Mouse (Mus musculus) kidney, embryonic 16.5 days (tissue): Measurements from ENCODE around the gene Pbsn. TPM values are rescaled to one million over a fixed set of nuclear protein-coding genes. Genes with fewer than 3 reads are reported as not detected.
"Not testable (repeated sequence)": the region's sequence is repeated elsewhere in the genome, so short reads cannot be mapped to it uniquely, and the experiment has no call there.

ENCODE experiments used
- ATAC-seq: fragments of 200-750 bp; cut with Nextera tagmentation; 2 replicates; pipeline ENCODE4 v1.8.0; 2017; ENCODE audit warnings: moderate TSS enrichment; ENCODE audit not compliant: low FRiP score, low TSS enrichment
- H3K27ac ChIP-seq: fragments of 300-500 bp; sonication (generic); 2 replicates; pipeline ENCODE4 v1.5.1; 2014; ENCODE audit warnings: low read length
- H3K27me3 ChIP-seq: fragments of 300-500 bp; sonication (generic); 2 replicates; pipeline ENCODE4 v1.6.1; 2014; ENCODE audit warnings: low read length, control low read depth, mixed read lengths; ENCODE audit not compliant: insufficient read depth
- H3K36me3 ChIP-seq: fragments of 300-500 bp; sonication (generic); 2 replicates; pipeline ENCODE4 v1.6.1; 2014; ENCODE audit warnings: low read length, control low read depth, mixed read lengths; ENCODE audit not compliant: insufficient read depth
- H3K4me1 ChIP-seq: fragments of 300-500 bp; sonication (generic); 2 replicates; pipeline ENCODE4 v1.6.1; 2014; ENCODE audit warnings: low read length, control low read depth, mixed read lengths; ENCODE audit not compliant: insufficient read depth
- H3K4me2 ChIP-seq: fragments of 300-500 bp; sonication (generic); replicated peaks from 2 replicates; pipeline ENCODE4 v1.6.1; 2014; ENCODE audit warnings: low read depth, low read length
- H3K4me3 ChIP-seq: fragments of 300-500 bp; sonication (generic); 2 replicates; pipeline ENCODE4 v1.5.1; 2014; ENCODE audit warnings: mild to moderate bottlenecking, low read length
- H3K9ac ChIP-seq: fragments of 300-500 bp; sonication (generic); replicated peaks from 2 replicates; pipeline ENCODE4 v1.6.1; 2014; ENCODE audit warnings: low read length
- H3K9me3 ChIP-seq: fragments of 300-500 bp; sonication (generic); 2 replicates; pipeline ENCODE4 v1.6.1; 2016; ENCODE audit warnings: low read length, control low read depth
- WGBS: fragments of 180-500 bp; shearing (Covaris S2); extraction: QIAGEN DNeasy Blood & Tissue Kit; methylation state at CpG from one replicate; pipeline ENCODE4 v1.1.7; 2014; 5-methylcytosine and 5-hydroxymethylcytosine counted together
- polyA plus RNA-seq: library from polyadenylated mRNA; unstranded; fragments of >200 nt; fragmentation: Nextera tagmentation; extraction: Ambion mirVana; gene quantifications from 2 replicates; pipeline ENCODE4 v1.2.1, GENCODE M21; 2015

Gene Pbsn
- polyA plus RNA-seq: not detected in 2 replicates

- no peaks in the 10 kb centered on the region for H3K36me3 ChIP-seq
- no peaks in the 10 kb centered on the region for H3K27me3 ChIP-seq
- no peak for ATAC-seq
- H3K27ac ChIP-seq: no peak within 1 kb of the TSS
- no peak within 1 kb of the TSS for H3K4me2 ChIP-seq
- WGBS: 89% methylated on average over 1 of the region's 1 CpGs
- H3K4me3 ChIP-seq: no peak within 1 kb of the TSS
- no peak within 1 kb of the TSS for H3K9ac ChIP-seq
- H3K4me1 ChIP-seq: no peaks in the 10 kb centered on the region
- no peaks in the 10 kb centered on the region for H3K9me3 ChIP-seq
These were observed at the start of gene Pbsn for GRCm38 (mm10) chrX:77853523-77853922. Pbsn (minus strand) TSS chrX:77853623.

DNA sequence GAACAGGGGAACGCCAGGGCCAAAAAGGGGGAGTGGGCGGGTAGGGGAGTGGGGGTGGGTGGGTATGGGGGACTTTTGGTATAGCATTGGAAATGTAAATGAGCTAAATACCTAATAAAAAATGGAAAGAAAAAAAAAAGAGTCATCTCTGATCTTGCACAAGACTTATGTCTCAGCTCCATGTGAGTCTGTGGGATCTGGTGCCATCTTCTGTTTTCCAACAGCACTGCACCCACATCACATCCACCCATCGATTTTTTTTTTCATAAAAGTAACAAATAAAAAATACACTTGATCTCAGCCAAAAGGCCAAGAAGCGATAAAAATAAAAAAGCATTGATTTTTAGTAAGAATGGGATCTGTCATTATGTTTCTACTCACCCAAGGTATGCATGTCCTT, 26.6 kb upstream of the Pbsn start:
- not testable (repeated sequence) for H3K4me2 ChIP-seq, H3K4me1 ChIP-seq, H3K27me3 ChIP-seq, H3K4me3 ChIP-seq, H3K36me3 ChIP-seq, H3K9me3 ChIP-seq, H3K27ac ChIP-seq, H3K9ac ChIP-seq, ATAC-seq
- 44% methylated on average over 2 of the region's 4 CpGs for WGBS

GRCm38 (mm10) chrX:77864458-77864857, 11.0 kb upstream of the Pbsn start, which contains the start of gene Gm14744:
Gm14744 (plus strand) TSS chrX:77864758.
- not testable (repeated sequence) for H3K27me3 ChIP-seq, H3K27ac ChIP-seq, H3K4me1 ChIP-seq, H3K9me3 ChIP-seq, H3K9ac ChIP-seq, H3K36me3 ChIP-seq, H3K4me2 ChIP-seq, H3K4me3 ChIP-seq, ATAC-seq
- 84% methylated on average over 2 of the region's 2 CpGs for WGBS

DNA sequence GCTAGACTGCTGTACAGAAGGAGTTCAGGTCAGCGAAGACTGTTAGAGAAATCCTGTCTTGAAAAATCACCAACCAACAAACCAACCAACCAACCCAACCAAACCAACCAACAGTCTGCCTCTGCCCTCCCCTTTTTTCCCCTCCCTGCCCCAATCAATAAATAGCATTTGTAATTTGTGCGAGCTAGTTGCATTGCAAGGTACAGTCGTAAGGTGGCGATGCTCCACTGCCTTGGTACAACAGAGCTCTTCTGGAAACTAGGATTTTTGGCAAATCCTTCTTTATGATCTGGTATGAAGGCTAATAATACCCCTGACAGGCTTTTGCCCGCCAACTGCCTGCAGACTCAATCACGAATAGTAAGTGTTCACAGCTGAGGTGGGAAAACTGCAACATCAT, 41.4 kb downstream of the Pbsn start:
- 64% methylated on average over 6 of the region's 6 CpGs for WGBS
- Histone ChIP-seq H3K27ac (no peak overlapping the region), H3K9ac (no peak overlapping the region), H3K9me3 (no peaks in the 10 kb centered on the region), H3K4me2 (no peak overlapping the region), H3K27me3 (no peaks in the 10 kb centered on the region), H3K36me3 (no peaks in the 10 kb centered on the region), H3K4me1 (no peaks in the 10 kb centered on the region), H3K4me3 (no peak overlapping the region)
- ATAC-seq: no peak

DNA sequence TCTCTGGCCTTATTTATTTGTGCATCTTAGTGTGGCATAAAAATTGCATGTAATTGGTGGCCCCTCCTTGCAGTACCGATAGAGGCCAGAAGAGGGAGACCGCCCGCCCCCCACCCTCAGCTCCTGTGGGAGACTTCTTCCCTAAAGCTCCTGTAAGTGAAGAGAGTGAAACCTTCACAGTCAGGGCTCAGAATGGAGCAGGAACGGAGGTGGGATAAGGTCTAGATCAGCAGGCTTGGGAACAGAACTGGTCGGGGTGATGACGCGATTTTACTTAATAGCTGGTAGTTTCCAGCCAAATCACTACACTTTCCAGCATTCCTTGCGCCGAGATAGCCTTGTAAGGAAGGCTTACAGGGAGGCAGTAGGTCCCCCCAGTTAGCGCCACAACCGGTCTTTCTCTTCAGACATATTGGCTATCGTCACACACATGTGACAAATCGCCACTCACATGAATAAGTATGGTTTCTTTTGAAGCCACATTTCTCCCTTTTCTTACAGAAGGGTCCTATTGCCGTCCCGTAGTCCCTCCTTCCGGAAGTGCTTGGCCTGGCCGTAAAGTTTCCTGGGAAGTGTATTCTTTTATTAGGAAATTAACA, 42.7 kb downstream of the Pbsn start:
- 23% methylated on average over 17 of the region's 17 CpGs for WGBS
- Histone ChIP-seq H3K4me3 (peak overlapping the region; percentile 40), H3K4me2 (peak overlapping the region; percentile 44), H3K9ac (peak overlapping the region; percentile 49), H3K4me1 (no peaks in the 10 kb centered on the region), H3K9me3 (no peaks in the 10 kb centered on the region), H3K27ac (peak overlapping the region; percentile 75), H3K27me3 (no peaks in the 10 kb centered on the region), H3K36me3 (no peaks in the 10 kb centered on the region)
- ATAC-seq: peak; percentile 86

GRCm38 (mm10) chrX:77808602-77809001, 44.8 kb downstream of the Pbsn start:
- WGBS: 9% methylated on average over 2 of the region's 2 CpGs

DNA sequence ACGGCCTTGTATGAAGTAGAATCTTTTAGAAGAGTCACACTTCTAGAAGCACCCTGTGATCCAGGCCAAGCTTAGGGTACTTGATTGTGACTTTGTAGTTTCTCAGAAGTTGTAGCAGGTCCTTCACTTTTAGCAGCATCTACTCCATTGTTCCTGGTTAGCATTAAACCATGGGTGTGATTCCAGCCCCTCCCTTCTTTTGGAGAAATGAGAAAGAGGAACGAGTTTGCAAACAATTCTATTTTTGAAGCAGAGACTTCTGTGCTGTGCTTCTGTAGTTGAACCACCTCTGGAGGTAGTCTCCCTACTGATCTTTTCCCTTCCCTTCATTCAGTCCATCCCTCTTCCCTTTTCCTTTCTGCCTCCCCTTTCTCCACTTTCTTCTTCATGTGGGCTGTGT, 51.1 kb downstream of the Pbsn start:
- H3K4me1 ChIP-seq: no peaks in the 10 kb centered on the region
- no peak overlapping the region for H3K4me3 ChIP-seq
- H3K27me3 ChIP-seq: no peaks in the 10 kb centered on the region
- no peaks in the 10 kb centered on the region for H3K36me3 ChIP-seq
- no peaks in the 10 kb centered on the region for H3K9me3 ChIP-seq
- ATAC-seq: no peak
- 79% methylated on average over 2 of the region's 2 CpGs for WGBS
- no peak overlapping the region for H3K4me2 ChIP-seq
- no peak overlapping the region for H3K9ac ChIP-seq
- H3K27ac ChIP-seq: no peak overlapping the region

More at GRCm38 (mm10) chrX:77808602-77809001, 44.8 kb downstream of the Pbsn start:
- H3K36me3 ChIP-seq: no peaks in the 10 kb centered on the region
- no peaks in the 10 kb centered on the region for H3K9me3 ChIP-seq
- H3K4me1 ChIP-seq: no peaks in the 10 kb centered on the region
- H3K27me3 ChIP-seq: no peaks in the 10 kb centered on the region
- no peak overlapping the region for H3K27ac ChIP-seq
- H3K4me3 ChIP-seq: no peak overlapping the region
- H3K9ac ChIP-seq: no peak overlapping the region
- H3K4me2 ChIP-seq: no peak overlapping the region
- ATAC-seq: no peak

- H3K9ac ChIP-seq: no peak overlapping the region
- no peaks in the 10 kb centered on the region for H3K36me3 ChIP-seq
- no peaks in the 10 kb centered on the region for H3K9me3 ChIP-seq
- WGBS: 46% methylated on average over 1 of the region's 1 CpGs
- no peaks in the 10 kb centered on the region for H3K4me1 ChIP-seq
- H3K4me3 ChIP-seq: no peak overlapping the region
- no peak overlapping the region for H3K27ac ChIP-seq
- ATAC-seq: no peak
- no peaks in the 10 kb centered on the region for H3K27me3 ChIP-seq
- no peak overlapping the region for H3K4me2 ChIP-seq
These were observed 51.9 kb downstream of the Pbsn start for GRCm38 (mm10) chrX:77801543-77801942.

- H3K9me3 ChIP-seq: no peaks in the 10 kb centered on the region
- 70% methylated on average over 3 of the region's 3 CpGs for WGBS
- no peak overlapping the region for H3K4me3 ChIP-seq
- no peak for ATAC-seq
- no peaks in the 10 kb centered on the region for H3K4me1 ChIP-seq
- no peak overlapping the region for H3K9ac ChIP-seq
- H3K27me3 ChIP-seq: no peaks in the 10 kb centered on the region
- H3K4me2 ChIP-seq: no peak overlapping the region
- H3K36me3 ChIP-seq: no peaks in the 10 kb centered on the region
- no peak overlapping the region for H3K27ac ChIP-seq
These were observed 53.9 kb downstream of the Pbsn start for GRCm38 (mm10) chrX:77799554-77799953.

DNA sequence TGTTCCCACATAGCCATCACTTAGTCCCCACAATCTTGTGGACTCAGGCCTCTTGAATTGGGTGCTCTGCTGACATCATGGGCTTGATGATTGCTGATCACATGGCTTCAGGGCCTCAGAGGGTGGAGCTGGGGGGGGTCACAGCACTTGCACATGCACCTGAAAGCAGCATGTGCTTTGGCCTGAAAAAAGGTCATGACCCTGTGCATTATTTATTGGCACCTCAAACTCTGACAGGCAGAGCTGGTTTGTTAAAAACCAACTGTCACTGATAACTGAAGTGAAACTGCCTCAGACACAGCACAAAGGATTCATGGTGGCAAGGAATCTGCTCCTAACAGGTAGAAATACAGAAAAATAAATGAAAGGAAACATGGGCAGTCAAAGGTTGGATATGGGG, 55.6 kb downstream of the Pbsn start:
- Histone ChIP-seq H3K4me3 (no peak overlapping the region), H3K4me1 (0 out of 2 replicates have a peak, but pooled peaks cover 2% of the 10 kb centered on the region), H3K4me2 (no peak overlapping the region), H3K9me3 (no peaks in the 10 kb centered on the region), H3K36me3 (no peaks in the 10 kb centered on the region), H3K9ac (no peak overlapping the region), H3K27me3 (no peaks in the 10 kb centered on the region), H3K27ac (no peak overlapping the region)
- no peak for ATAC-seq
